11 mouse cellular contexts compared by ENCODE assay signal in genomic region chr10:24638306-24639070, GRCm38 (mm10). TPM values are rescaled to one million over a fixed set of nuclear protein-coding genes. Genes with fewer than 3 reads are reported as not detected.
DNase-seq lines count a peak whose midpoint lies in the region; ATAC-seq and TF ChIP-seq lines count a peak whose summit lies in the region.
"Had no signal": no experiment of that assay in that cellular context is flagged by ENCODE, and none has a peak within 500 bp of the region (broad histone marks: within the 10 kb centered on the region; RNA-seq: fewer than 3 reads in every experiment).

No protein-coding gene starts in this region.

- no peaks in the 10 kb centered on the region; the same call in 1 of the 2 replicates for H3K4me1 ChIP-seq in midbrain, embryonic 11.5 days (ENCODE audit: control insufficient read depth, insufficient read depth, low read length)
- H3K4me1 ChIP-seq in midbrain, embryonic 13.5 days (replicated peaks): no peaks in the 10 kb centered on the region
- peaks cover 8% of the 10 kb centered on the region; the same call in 1 of the 2 replicates for H3K4me1 ChIP-seq in embryonic facial prominence, embryonic 15.5 days
- H3K4me1 ChIP-seq in liver, embryonic 14.5 days (replicated peaks; ENCODE audit: control insufficient read depth in 2 of 2, insufficient read depth in 2 of 2, low read length in 1 of 2): peaks cover 11 to 24% of the 10 kb centered on the region in 2 experiments
- 0 out of 2 replicates have a peak, but pooled peaks cover 2% of the 10 kb centered on the region for H3K4me1 ChIP-seq in stomach, postnatal 0 days (replicated peaks; ENCODE audit: control insufficient read depth, insufficient read depth)
- H3K4me1 ChIP-seq: hindbrain, embryonic 15.5 days had no signal

- no peak for TF ChIP-seq CTCF in liver, embryonic 14.5 days (IDR thresholded peaks at IDR 0.05; ENCODE audit: low read depth)
- no peak for TF ChIP-seq CTCF in stomach, postnatal 0 days (IDR thresholded peaks at IDR 0.05; ENCODE audit: low read depth)

- H3K4me2 ChIP-seq in midbrain, embryonic 11.5 days: no peak overlapping the region
- no peak overlapping the region for H3K4me2 ChIP-seq in midbrain, embryonic 13.5 days (replicated peaks)
- no peak overlapping the region for H3K4me2 ChIP-seq in embryonic facial prominence, embryonic 15.5 days (replicated peaks)
- H3K4me2 ChIP-seq in liver, embryonic 14.5 days (ENCODE audit: low read depth): no peak overlapping the region
- no peak overlapping the region for H3K4me2 ChIP-seq in stomach, postnatal 0 days (replicated peaks; ENCODE audit: low read depth)
- H3K4me2 ChIP-seq: heart, embryonic 11.5 days; hindbrain, embryonic 15.5 days; limb, embryonic 15.5 days had no signal

- no peak for ATAC-seq in midbrain, embryonic 11.5 days (ENCODE audit: low FRiP score)
- no peak for ATAC-seq in midbrain, embryonic 13.5 days
- ATAC-seq in embryonic facial prominence, embryonic 15.5 days (ENCODE audit: insufficient number of reproducible peaks, low FRiP score, low TSS enrichment, low read depth): no peak
- ATAC-seq in liver, embryonic 14.5 days (ENCODE audit: insufficient read depth): peak; percentile 14; the same call in 1 of the 2 replicates
- ATAC-seq in stomach, postnatal 0 days (ENCODE audit: low FRiP score, low TSS enrichment): peak; percentile 62

- 72% methylated on average over 10 of the region's 10 CpGs for WGBS in midbrain, embryonic 11.5 days
- 71% methylated on average over 10 of the region's 10 CpGs for WGBS in midbrain, embryonic 13.5 days
- WGBS in embryonic facial prominence, embryonic 15.5 days: 22% methylated on average over 10 of the region's 10 CpGs
- WGBS in liver, embryonic 14.5 days (ENCODE audit: insufficient replicate concordance): 41% methylated on average over 10 of the region's 10 CpGs
- 12% methylated on average over 10 of the region's 10 CpGs for WGBS in stomach, postnatal 0 days

- no peak overlapping the region for H3K4me3 ChIP-seq in midbrain, embryonic 11.5 days (ENCODE audit: low read depth, low read length)
- no peak overlapping the region for H3K4me3 ChIP-seq in midbrain, embryonic 13.5 days (replicated peaks)
- no peak overlapping the region for H3K4me3 ChIP-seq in embryonic facial prominence, embryonic 15.5 days (replicated peaks)
- no peak overlapping the region for H3K4me3 ChIP-seq in liver, embryonic 14.5 days (ENCODE audit: insufficient read depth in 1 of 2, low read depth in 2 of 2, low read length in 2 of 2)
- H3K4me3 ChIP-seq in stomach, postnatal 0 days (ENCODE audit: low read depth, low read length): no peak overlapping the region
- H3K4me3 ChIP-seq: hindbrain, embryonic 15.5 days; limb, embryonic 15.5 days had no signal

- DNase-seq in midbrain, embryonic 11.5 days (ENCODE audit: low spot score, missing footprints): peak; percentile 66
- no peak for DNase-seq in liver, embryonic 14.5 days (ENCODE audit: low read depth in 3 of 3, low spot score in 3 of 3)
- peak; percentile 68 for DNase-seq in stomach, postnatal 0 days (ENCODE audit: low spot score)
- DNase-seq in thymus, postnatal 10 days (ENCODE audit: low spot score in 2 of 2): no peak
- no peak for DNase-seq in left cerebral cortex, adult 8-10 months (ENCODE audit: low spot score in 2 of 2)

- no peak overlapping the region for H3K9ac ChIP-seq in midbrain, embryonic 11.5 days (ENCODE audit: low read length)
- H3K9ac ChIP-seq in midbrain, embryonic 13.5 days (replicated peaks): no peak overlapping the region
- no peak overlapping the region for H3K9ac ChIP-seq in embryonic facial prominence, embryonic 15.5 days
- no peak overlapping the region for H3K9ac ChIP-seq in liver, embryonic 14.5 days (replicated peaks)
- H3K9ac ChIP-seq in stomach, postnatal 0 days (ENCODE audit: low read length): no peak overlapping the region
- H3K9ac ChIP-seq: hindbrain, embryonic 15.5 days; limb, embryonic 15.5 days had no signal

- H3K27ac ChIP-seq in midbrain, embryonic 11.5 days (ENCODE audit: low read depth, low read length): no peak overlapping the region
- no peak overlapping the region for H3K27ac ChIP-seq in midbrain, embryonic 13.5 days
- peak overlapping the region; percentile 22; the same call in 1 of the 2 replicates for H3K27ac ChIP-seq in embryonic facial prominence, embryonic 15.5 days (replicated peaks)
- H3K27ac ChIP-seq in liver, embryonic 14.5 days: no peak overlapping the region
- peak overlapping the region; percentile 30; the same call in 1 of the 2 replicates for H3K27ac ChIP-seq in stomach, postnatal 0 days (replicated peaks)
- H3K27ac ChIP-seq: hindbrain, embryonic 15.5 days; limb, embryonic 15.5 days had no signal

- H3K27me3 ChIP-seq in midbrain, embryonic 11.5 days (ENCODE audit: control insufficient read depth, insufficient read depth, low read length): no peaks in the 10 kb centered on the region
- no peaks in the 10 kb centered on the region for H3K27me3 ChIP-seq in midbrain, embryonic 13.5 days
- H3K27me3 ChIP-seq in embryonic facial prominence, embryonic 15.5 days: no peaks in the 10 kb centered on the region
- H3K27me3 ChIP-seq in liver, embryonic 14.5 days (ENCODE audit: control insufficient read depth, insufficient read depth, low read length): no peaks in the 10 kb centered on the region
- H3K27me3 ChIP-seq in stomach, postnatal 0 days (ENCODE audit: control insufficient read depth, insufficient read depth, low read length): no peaks in the 10 kb centered on the region
- H3K27me3 ChIP-seq: hindbrain, embryonic 15.5 days; limb, embryonic 15.5 days had no signal

- no peaks in the 10 kb centered on the region for H3K36me3 ChIP-seq in midbrain, embryonic 11.5 days (ENCODE audit: control insufficient read depth, insufficient read depth, low read length)
- no peaks in the 10 kb centered on the region for H3K36me3 ChIP-seq in midbrain, embryonic 13.5 days
- H3K36me3 ChIP-seq in embryonic facial prominence, embryonic 15.5 days: no peaks in the 10 kb centered on the region
- no peaks in the 10 kb centered on the region for H3K36me3 ChIP-seq in liver, embryonic 14.5 days (replicated peaks; ENCODE audit: control insufficient read depth, insufficient read depth, low read depth)
- H3K36me3 ChIP-seq in stomach, postnatal 0 days (ENCODE audit: control insufficient read depth, insufficient read depth, low read length): no peaks in the 10 kb centered on the region
- H3K36me3 ChIP-seq: G1E; hindbrain, embryonic 15.5 days; limb, embryonic 15.5 days had no signal

- TF ChIP-seq EP300 in liver, embryonic 14.5 days (IDR thresholded peaks at IDR 0.05; ENCODE audit: low read depth): no peak
- TF ChIP-seq EP300 in stomach, postnatal 0 days (optimal IDR thresholded peaks at IDR 0.05): no peak

- no peaks in the 10 kb centered on the region for H3K9me3 ChIP-seq in midbrain, embryonic 11.5 days (ENCODE audit: control insufficient read depth, low read length)
- no peaks in the 10 kb centered on the region for H3K9me3 ChIP-seq in midbrain, embryonic 13.5 days
- H3K9me3 ChIP-seq in embryonic facial prominence, embryonic 15.5 days (replicated peaks): no peaks in the 10 kb centered on the region
- no peaks in the 10 kb centered on the region for H3K9me3 ChIP-seq in liver, embryonic 14.5 days (ENCODE audit: control insufficient read depth, low read length)
- H3K9me3 ChIP-seq in stomach, postnatal 0 days (ENCODE audit: control insufficient read depth, low read length): no peaks in the 10 kb centered on the region
- H3K9me3 ChIP-seq: G1E; hindbrain, embryonic 15.5 days; limb, embryonic 15.5 days had no signal

RNA-seq across cellular contexts. Expression of gene Ccn2, which starts 43.2 kb away (rescaled TPM):
- polyA plus RNA-seq in midbrain, embryonic 11.5 days (2014; fragmentation: Nextera tagmentation; extraction: Ambion mirVana): 3.2 and 3.8 TPM in 2 replicates
- 2.0 and 4.2 TPM in 2 replicates for polyA plus RNA-seq in midbrain, embryonic 13.5 days (2015; fragmentation: Nextera tagmentation; extraction: Ambion mirVana)
- 21.8 and 22.3 TPM in 2 replicates for polyA plus RNA-seq in embryonic facial prominence, embryonic 15.5 days (2015; fragmentation: Nextera tagmentation; extraction: Ambion mirVana)
- polyA plus RNA-seq in liver, embryonic 14.5 days (2012; rRNA removed): 1.4 and 2.0 TPM in 2 replicates
- polyA plus RNA-seq in liver, embryonic 14.5 days (2014; fragmentation: Nextera tagmentation; extraction: Ambion mirVana): 0.32 and 0.37 TPM in 2 replicates
- polyA plus RNA-seq in stomach, postnatal 0 days (2015; fragmentation: Nextera tagmentation; extraction: Ambion mirVana): 19.6 and 19.7 TPM in 2 replicates
- 10 to 100 TPM; 22.7 to 32.0 (median 30.3) TPM for total RNA-seq in left cerebral cortex, adult 8-10 months (2022)
- polyA plus RNA-seq: G1E had no signal

Comparison
In these comparisons a context has a peak if more than half of its experiments do, and no peak if none do; other contexts are left out.
1. ATAC-seq: peak in liver, embryonic 14.5 days (single experiment) and stomach, postnatal 0 days (single experiment); none in midbrain, embryonic 11.5 days (single experiment), midbrain, embryonic 13.5 days (single experiment) and embryonic facial prominence, embryonic 15.5 days (single experiment).
2. DNase-seq: peak in midbrain, embryonic 11.5 days (single experiment) and stomach, postnatal 0 days (single experiment); none in liver, embryonic 14.5 days (0 of 3), thymus, postnatal 10 days (0 of 2) and left cerebral cortex, adult 8-10 months (0 of 2).
3. H3K27ac ChIP-seq: peak in embryonic facial prominence, embryonic 15.5 days (single experiment) and stomach, postnatal 0 days (single experiment); none in midbrain, embryonic 11.5 days (single experiment), midbrain, embryonic 13.5 days (single experiment) and liver, embryonic 14.5 days (single experiment).